Mouse (Mus musculus) heart, embryonic 16.5 days (tissue): ENCODE data around the gene Pros1. TPM values are rescaled to one million over a fixed set of nuclear protein-coding genes. Genes with fewer than 3 reads are reported as not detected.

Source experiments
- ATAC-seq: fragments of 200-750 bp; cut with Nextera tagmentation; replicated peaks from 2 replicates; pipeline ENCODE4 v1.8.0; 2017; ENCODE audit warnings: moderate number of reproducible peaks; ENCODE audit not compliant: insufficient read depth, low FRiP score; ENCODE audit errors: extremely low read depth
- H3K27ac ChIP-seq: fragments of 300-500 bp; sonication (generic); 2 replicates; pipeline ENCODE4 v1.5.1; 2014; ENCODE audit warnings: mild to moderate bottlenecking, low read length, control low read depth, moderate library complexity
- H3K27me3 ChIP-seq: fragments of 300-500 bp; sonication (generic); 2 replicates; pipeline ENCODE4 v1.6.1; 2014; ENCODE audit warnings: low read length, mixed read lengths; ENCODE audit not compliant: control insufficient read depth, insufficient read depth
- H3K36me3 ChIP-seq: fragments of 300-500 bp; sonication (generic); 2 replicates; pipeline ENCODE4 v1.6.1; 2014; ENCODE audit not compliant: control insufficient read depth, insufficient read depth
- H3K4me1 ChIP-seq: fragments of 300-500 bp; sonication (generic); 2 replicates; pipeline ENCODE4 v1.6.1; 2014; ENCODE audit warnings: low read length, mixed read lengths; ENCODE audit not compliant: control insufficient read depth, insufficient read depth
- H3K4me2 ChIP-seq: fragments of 300-500 bp; sonication (generic); 2 replicates; pipeline ENCODE4 v1.6.1; 2014; ENCODE audit warnings: low read depth, mild to moderate bottlenecking, control low read depth, low read length
- H3K4me3 ChIP-seq: fragments of 300-500 bp; sonication (generic); 2 replicates; pipeline ENCODE4 v1.5.1; 2014; ENCODE audit warnings: mild to moderate bottlenecking, control low read depth, low read length
- H3K9ac ChIP-seq: fragments of 300-500 bp; sonication (generic); 2 replicates; pipeline ENCODE4 v1.6.1; 2014; ENCODE audit warnings: low read length, control low read depth
- H3K9me3 ChIP-seq: fragments of 300-500 bp; sonication (generic); replicated peaks from 2 replicates; pipeline ENCODE4 v1.6.1; 2016; ENCODE audit warnings: low read length; ENCODE audit not compliant: control insufficient read depth
- WGBS: fragments of 180-500 bp; shearing (Covaris S2); extraction: QIAGEN DNeasy Blood & Tissue Kit; methylation state at CpG from one replicate; pipeline ENCODE4 v1.1.7; 2014; 5-methylcytosine and 5-hydroxymethylcytosine counted together
- polyA plus RNA-seq: library from polyadenylated mRNA; unstranded; fragments of >200 nt; fragmentation: Nextera tagmentation; extraction: Ambion mirVana; gene quantifications from 2 replicates; pipeline ENCODE4 v1.2.1, GENCODE M21; 2015

Gene Pros1
- polyA plus RNA-seq, 1 experiment from 2014 or later: 20.3 TPM

GRCm38 (mm10) chr16:62856273-62856672 is 2.2 kb downstream of the Pros1 start:
- H3K27me3 ChIP-seq: no peaks in the 10 kb centered on the region
- no peak overlapping the region for H3K4me2 ChIP-seq
- H3K9me3 ChIP-seq: no peaks in the 10 kb centered on the region
- ATAC-seq: no peak
- WGBS: 91% methylated on average over 2 of the region's 2 CpGs
- H3K36me3 ChIP-seq: no peaks in the 10 kb centered on the region
- no peak overlapping the region for H3K9ac ChIP-seq
- no peak overlapping the region for H3K4me3 ChIP-seq
- no peak overlapping the region for H3K27ac ChIP-seq
- H3K4me1 ChIP-seq: no peaks in the 10 kb centered on the region

- no peak overlapping the region for H3K9ac ChIP-seq
- H3K36me3 ChIP-seq: no peaks in the 10 kb centered on the region
- ATAC-seq: no peak
- WGBS: 93% methylated on average over 2 of the region's 2 CpGs
- H3K4me2 ChIP-seq: no peak overlapping the region
- H3K9me3 ChIP-seq: no peaks in the 10 kb centered on the region
- no peaks in the 10 kb centered on the region for H3K4me1 ChIP-seq
- no peak overlapping the region for H3K27ac ChIP-seq
- no peaks in the 10 kb centered on the region for H3K27me3 ChIP-seq
- no peak overlapping the region for H3K4me3 ChIP-seq
Measured at GRCm38 (mm10) chr16:62857498-62857897, 3.4 kb downstream of the Pros1 start.

- H3K4me1 ChIP-seq: no peaks in the 10 kb centered on the region
- H3K4me3 ChIP-seq: no peak overlapping the region
- no peaks in the 10 kb centered on the region for H3K9me3 ChIP-seq
- no peak overlapping the region for H3K9ac ChIP-seq
- WGBS: 95% methylated on average over 1 of the region's 1 CpGs
- H3K27ac ChIP-seq: no peak overlapping the region
- no peaks in the 10 kb centered on the region for H3K36me3 ChIP-seq
- H3K4me2 ChIP-seq: no peak overlapping the region
- ATAC-seq: no peak
- H3K27me3 ChIP-seq: no peaks in the 10 kb centered on the region
Measured at GRCm38 (mm10) chr16:62858018-62858417, 3.9 kb downstream of the Pros1 start.

GRCm38 (mm10) chr16:62860140-62860539 is 6.0 kb downstream of the Pros1 start:
- no peaks in the 10 kb centered on the region for H3K9me3 ChIP-seq
- no peak overlapping the region for H3K4me2 ChIP-seq
- no peak overlapping the region for H3K27ac ChIP-seq
- H3K27me3 ChIP-seq: no peaks in the 10 kb centered on the region
- no peaks in the 10 kb centered on the region for H3K4me1 ChIP-seq
- H3K36me3 ChIP-seq: no peaks in the 10 kb centered on the region
- 77% methylated on average over 1 of the region's 1 CpGs for WGBS
- no peak overlapping the region for H3K4me3 ChIP-seq
- ATAC-seq: no peak
- no peak overlapping the region for H3K9ac ChIP-seq

- no peak overlapping the region for H3K4me3 ChIP-seq
- 53% methylated on average over 6 of the region's 6 CpGs for WGBS
- H3K4me2 ChIP-seq: no peak overlapping the region
- H3K27ac ChIP-seq: no peak overlapping the region; the same call in 1 of the 2 replicates
- no peaks in the 10 kb centered on the region for H3K27me3 ChIP-seq
- no peak overlapping the region for H3K9ac ChIP-seq
- ATAC-seq: no peak
- no peaks in the 10 kb centered on the region for H3K4me1 ChIP-seq
- no peaks in the 10 kb centered on the region for H3K9me3 ChIP-seq
- H3K36me3 ChIP-seq: no peaks in the 10 kb centered on the region
Measured at GRCm38 (mm10) chr16:62861455-62861854, 7.3 kb downstream of the Pros1 start.

GRCm38 (mm10) chr16:62872688-62873117 is 18.6 kb downstream of the Pros1 start:
- peaks cover 2% of the 10 kb centered on the region; the same call in 1 of the 2 replicates for H3K36me3 ChIP-seq
- H3K9me3 ChIP-seq: peaks cover 5% of the 10 kb centered on the region
- H3K27me3 ChIP-seq: no peaks in the 10 kb centered on the region
- no peak for ATAC-seq
- no peaks in the 10 kb centered on the region for H3K4me1 ChIP-seq
- H3K4me3 ChIP-seq: no peak overlapping the region
- H3K27ac ChIP-seq: no peak overlapping the region
- WGBS: 71% methylated on average over 5 of the region's 5 CpGs
- H3K4me2 ChIP-seq: no peak overlapping the region
- no peak overlapping the region for H3K9ac ChIP-seq

- no peaks in the 10 kb centered on the region for H3K4me1 ChIP-seq
- no peak overlapping the region for H3K4me3 ChIP-seq
- WGBS: 74% methylated on average over 4 of the region's 4 CpGs
- ATAC-seq: no peak
- no peak overlapping the region for H3K27ac ChIP-seq
- H3K36me3 ChIP-seq: peaks cover 2% of the 10 kb centered on the region; the same call in 1 of the 2 replicates
- no peaks in the 10 kb centered on the region for H3K27me3 ChIP-seq
- H3K4me2 ChIP-seq: no peak overlapping the region
- peaks cover 5% of the 10 kb centered on the region for H3K9me3 ChIP-seq
- H3K9ac ChIP-seq: no peak overlapping the region
Measured at GRCm38 (mm10) chr16:62873180-62873579, 19.1 kb downstream of the Pros1 start.

- H3K4me2 ChIP-seq: no peak overlapping the region
Measured at GRCm38 (mm10) chr16:62874065-62874464, 20.0 kb downstream of the Pros1 start.

GRCm38 (mm10) chr16:62895824-62896223 is 41.7 kb downstream of the Pros1 start:
- Histone ChIP-seq H3K27ac (no peak overlapping the region), H3K36me3 (0 out of 2 replicates have a peak, but pooled peaks cover 2% of the 10 kb centered on the region), H3K9ac (no peak overlapping the region), H3K27me3 (no peaks in the 10 kb centered on the region), H3K4me1 (no peaks in the 10 kb centered on the region), H3K4me3 (no peak overlapping the region), H3K9me3 (no peaks in the 10 kb centered on the region), H3K4me2 (no peak overlapping the region)
- WGBS: 87% methylated on average over 3 of the region's 3 CpGs
- no peak for ATAC-seq

More at GRCm38 (mm10) chr16:62874065-62874464, 20.0 kb downstream of the Pros1 start:
- H3K27me3 ChIP-seq: no peaks in the 10 kb centered on the region
- peaks cover 5% of the 10 kb centered on the region for H3K9me3 ChIP-seq
- no peak overlapping the region for H3K4me3 ChIP-seq
- ATAC-seq: no peak
- WGBS: 79% methylated on average over 6 of the region's 6 CpGs
- no peak overlapping the region for H3K9ac ChIP-seq
- H3K4me1 ChIP-seq: no peaks in the 10 kb centered on the region
- H3K27ac ChIP-seq: no peak overlapping the region
- H3K36me3 ChIP-seq: peaks cover 2% of the 10 kb centered on the region; the same call in 1 of the 2 replicates
